Mouse (Mus musculus): Measurements from ENCODE around the gene Rsph3a. TPM values are rescaled to one million over a fixed set of nuclear protein-coding genes. Genes with fewer than 3 reads are reported as not detected.
A peak's percentile ranks its signal among the peaks of the same experiment; 100 is the strongest.
"Not testable (repeated sequence)": the region's sequence is repeated elsewhere in the genome, so short reads cannot be mapped to it uniquely, and the experiment has no call there.

Rsph3a gene
- polyA plus RNA-seq, 1 experiment from 2014 or later = 65.3 TPM

GRCm38 (mm10) chr17:7927582-7928535, 17.6 kb upstream of the Rsph3a start:
- no peaks in the 10 kb centered on the region for H3K27me3 ChIP-seq (ENCODE audit: insufficient read depth, low read length)
- ATAC-seq (ENCODE audit: low FRiP score, low TSS enrichment) = no peak
- H3K9ac ChIP-seq (replicated peaks; ENCODE audit: low read length) = no peak overlapping the region
- no peaks in the 10 kb centered on the region for H3K36me3 ChIP-seq (ENCODE audit: insufficient read depth, low read length)
- H3K4me2 ChIP-seq (replicated peaks; ENCODE audit: low read depth, low read length) = no peak overlapping the region
- H3K27ac ChIP-seq (ENCODE audit: low read length) = no peak overlapping the region
- H3K9me3 ChIP-seq (ENCODE audit: low read length) = no peaks in the 10 kb centered on the region
- WGBS = 72% methylated on average over 24 of the region's 24 CpGs
- H3K4me3 ChIP-seq (ENCODE audit: low read length) = no peak overlapping the region
- H3K4me1 ChIP-seq (ENCODE audit: insufficient read depth, low read length) = peaks cover 12% of the 10 kb centered on the region

DNA sequence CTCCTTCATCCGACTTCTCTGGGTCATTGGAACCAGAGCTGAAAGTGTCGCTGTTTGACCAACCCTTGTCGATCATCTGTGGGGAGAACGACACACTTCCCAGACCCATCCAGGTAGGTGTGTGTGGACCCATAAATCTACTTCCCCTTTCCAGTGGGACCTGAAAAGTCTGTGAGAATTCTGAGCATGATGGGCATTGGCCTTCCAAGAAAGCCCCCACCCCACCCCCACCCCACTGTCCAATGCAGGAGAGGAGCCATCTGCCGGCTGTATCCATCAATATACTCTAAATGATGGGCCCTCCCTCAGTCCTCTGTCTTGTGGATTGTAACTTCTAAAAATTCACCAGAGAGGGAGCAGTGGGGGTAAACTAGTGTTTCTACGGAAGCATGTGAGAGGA, 16.8 kb upstream of the Rsph3a start:
- ATAC-seq (ENCODE audit: low FRiP score, low TSS enrichment) = no peak
- H3K36me3 ChIP-seq (ENCODE audit: insufficient read depth, low read length) = no peaks in the 10 kb centered on the region
- 82% methylated on average over 6 of the region's 6 CpGs for WGBS

GRCm38 (mm10) chr17:7929279-7929678, 16.1 kb upstream of the Rsph3a start:
- ATAC-seq (ENCODE audit: low FRiP score, low TSS enrichment) = no peak
- WGBS = 41% methylated on average over 8 of the region's 8 CpGs

More for the DNA sequence above, 16.8 kb upstream of the Rsph3a start:
- H3K27me3 ChIP-seq (ENCODE audit: insufficient read depth, low read length) = no peaks in the 10 kb centered on the region
- H3K4me1 ChIP-seq (ENCODE audit: insufficient read depth, low read length) = peaks cover 12% of the 10 kb centered on the region
- H3K4me2 ChIP-seq (replicated peaks; ENCODE audit: low read depth, low read length) = no peak overlapping the region
- no peak overlapping the region for H3K9ac ChIP-seq (replicated peaks; ENCODE audit: low read length)
- no peak overlapping the region for H3K4me3 ChIP-seq (ENCODE audit: low read length)
- no peaks in the 10 kb centered on the region for H3K9me3 ChIP-seq (ENCODE audit: low read length)
- no peak overlapping the region for H3K27ac ChIP-seq (ENCODE audit: low read length)

DNA sequence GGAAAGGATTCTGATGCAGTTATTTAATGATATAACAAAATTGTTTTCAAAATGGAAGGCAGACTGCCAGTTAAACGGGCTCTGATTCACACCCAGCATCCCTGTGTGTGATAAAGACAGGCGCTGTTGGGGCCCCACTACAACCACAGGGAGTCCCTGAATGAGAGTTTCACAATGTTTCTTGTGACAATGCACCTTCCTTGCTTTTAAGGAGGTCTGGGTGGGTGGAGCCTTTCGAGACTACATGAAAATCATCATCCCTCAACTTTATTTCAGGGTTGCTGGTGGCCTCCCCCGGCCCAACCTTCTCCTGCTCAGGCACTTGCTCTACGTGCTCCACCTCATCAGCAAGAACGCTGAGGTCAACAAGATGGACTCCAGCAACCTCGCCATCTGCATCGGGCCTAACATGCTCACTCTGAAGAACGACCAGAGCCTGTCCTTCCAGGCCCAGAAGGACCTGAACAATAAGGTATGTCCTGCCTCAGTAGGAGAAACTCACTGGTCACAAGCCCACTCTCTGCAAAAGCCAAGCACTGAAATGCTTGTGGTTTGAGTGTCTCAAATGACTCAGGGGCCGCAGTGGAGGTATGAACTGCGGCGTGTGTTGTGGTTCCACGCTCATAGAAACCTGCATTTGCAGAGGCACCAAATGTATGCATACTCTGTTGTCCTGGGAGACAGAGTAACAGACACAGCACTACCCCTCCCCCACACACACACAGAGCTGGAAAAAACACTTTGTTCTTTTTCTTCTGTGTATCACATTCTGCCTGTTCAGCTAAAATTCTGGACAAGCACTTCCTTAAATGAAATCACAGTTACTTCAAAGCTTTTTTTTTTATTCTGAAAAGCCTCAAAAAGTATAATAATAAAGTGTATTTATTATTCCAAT, 14.1 kb upstream of the Rsph3a start:
- H3K4me2 ChIP-seq (replicated peaks; ENCODE audit: low read depth, low read length) = no peak overlapping the region
- no peak overlapping the region for H3K27ac ChIP-seq (ENCODE audit: low read length)
- ATAC-seq (ENCODE audit: low FRiP score, low TSS enrichment) = no peak
- 79% methylated on average over 13 of the region's 13 CpGs for WGBS
- peaks cover 5% of the 10 kb centered on the region for H3K4me1 ChIP-seq (ENCODE audit: insufficient read depth, low read length)
- no peaks in the 10 kb centered on the region for H3K9me3 ChIP-seq (ENCODE audit: low read length)
- no peaks in the 10 kb centered on the region for H3K27me3 ChIP-seq (ENCODE audit: insufficient read depth, low read length)
- no peaks in the 10 kb centered on the region for H3K36me3 ChIP-seq (ENCODE audit: insufficient read depth, low read length)
- H3K4me3 ChIP-seq (ENCODE audit: low read length) = no peak overlapping the region
- no peak overlapping the region for H3K9ac ChIP-seq (replicated peaks; ENCODE audit: low read length)

More at GRCm38 (mm10) chr17:7929279-7929678, 16.1 kb upstream of the Rsph3a start:
- Histone ChIP-seq H3K4me1 (ENCODE audit: insufficient read depth, low read length) (peaks cover 12% of the 10 kb centered on the region), H3K9ac (replicated peaks; ENCODE audit: low read length) (no peak overlapping the region), H3K4me3 (ENCODE audit: low read length) (no peak overlapping the region), H3K36me3 (ENCODE audit: insufficient read depth, low read length) (no peaks in the 10 kb centered on the region), H3K9me3 (ENCODE audit: low read length) (no peaks in the 10 kb centered on the region), H3K27ac (ENCODE audit: low read length) (no peak overlapping the region), H3K27me3 (ENCODE audit: insufficient read depth, low read length) (no peaks in the 10 kb centered on the region), H3K4me2 (replicated peaks; ENCODE audit: low read depth, low read length) (no peak overlapping the region)

DNA sequence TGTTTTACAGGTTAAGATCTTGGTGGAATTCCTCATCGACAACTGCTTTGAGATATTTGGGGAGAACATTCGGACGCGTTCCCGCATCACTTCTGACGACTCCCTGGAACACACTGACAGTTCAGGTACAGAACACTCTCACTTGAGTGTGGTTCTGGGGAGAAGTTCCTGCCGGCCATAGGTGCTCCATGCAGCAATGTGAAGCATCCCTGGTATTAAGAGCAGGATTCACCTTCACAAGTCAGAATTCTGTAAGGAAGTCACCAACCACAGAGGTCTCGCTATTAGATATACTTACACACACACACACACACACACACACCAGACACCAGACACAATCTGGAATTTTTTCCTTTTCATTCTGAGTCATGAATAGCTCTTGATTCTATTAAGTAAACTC, 13.3 kb upstream of the Rsph3a start:
- not testable (repeated sequence) for H3K9me3 ChIP-seq (ENCODE audit: low read length); H3K27me3 ChIP-seq (ENCODE audit: insufficient read depth, low read length); H3K36me3 ChIP-seq (ENCODE audit: insufficient read depth, low read length); H3K9ac ChIP-seq (replicated peaks; ENCODE audit: low read length); ATAC-seq (ENCODE audit: low FRiP score, low TSS enrichment); H3K27ac ChIP-seq (ENCODE audit: low read length); H3K4me2 ChIP-seq (replicated peaks; ENCODE audit: low read depth, low read length); H3K4me3 ChIP-seq (ENCODE audit: low read length); H3K4me1 ChIP-seq (ENCODE audit: insufficient read depth, low read length)
- WGBS = 47% methylated on average over 3 of the region's 8 CpGs

- Histone ChIP-seq H3K4me3 (ENCODE audit: low read length) (no peak overlapping the region), H3K4me2 (replicated peaks; ENCODE audit: low read depth, low read length) (no peak overlapping the region), H3K27me3 (ENCODE audit: insufficient read depth, low read length) (no peaks in the 10 kb centered on the region), H3K36me3 (ENCODE audit: insufficient read depth, low read length) (no peaks in the 10 kb centered on the region), H3K9me3 (ENCODE audit: low read length) (no peaks in the 10 kb centered on the region), H3K9ac (replicated peaks; ENCODE audit: low read length) (no peak overlapping the region), H3K4me1 (ENCODE audit: insufficient read depth, low read length) (0 out of 2 replicates have a peak, but pooled peaks cover under 1% of the 10 kb centered on the region), H3K27ac (ENCODE audit: low read length) (no peak overlapping the region)
- WGBS = 48% methylated on average over 8 of the region's 8 CpGs
- ATAC-seq (ENCODE audit: low FRiP score, low TSS enrichment) = no peak
Measured at GRCm38 (mm10) chr17:7939640-7940039, 5.8 kb upstream of the Rsph3a start.

GRCm38 (mm10) chr17:7946053-7946627, 726 bp downstream of the Rsph3a start:
- 0% methylated on average over 15 of the region's 27 CpGs for WGBS
- peak overlapping the region; percentile 56 for H3K4me3 ChIP-seq (ENCODE audit: low read length)
- not testable (repeated sequence) for H3K27me3 ChIP-seq (ENCODE audit: insufficient read depth, low read length); H3K36me3 ChIP-seq (ENCODE audit: insufficient read depth, low read length); H3K27ac ChIP-seq (ENCODE audit: low read length); H3K4me1 ChIP-seq (ENCODE audit: insufficient read depth, low read length); H3K9me3 ChIP-seq (ENCODE audit: low read length)
- H3K4me2 ChIP-seq (replicated peaks; ENCODE audit: low read depth, low read length) = peak overlapping the region; percentile 62
- peak overlapping the region; percentile 63 for H3K9ac ChIP-seq (replicated peaks; ENCODE audit: low read length)
- ATAC-seq (ENCODE audit: low FRiP score, low TSS enrichment) = peak; percentile 75

GRCm38 (mm10) chr17:7951333-7951732, 5.9 kb downstream of the Rsph3a start:
- not testable (repeated sequence) for H3K9me3 ChIP-seq (ENCODE audit: low read length); ATAC-seq (ENCODE audit: low FRiP score, low TSS enrichment); H3K4me1 ChIP-seq (ENCODE audit: insufficient read depth, low read length); H3K27ac ChIP-seq (ENCODE audit: low read length); H3K27me3 ChIP-seq (ENCODE audit: insufficient read depth, low read length); H3K36me3 ChIP-seq (ENCODE audit: insufficient read depth, low read length); H3K9ac ChIP-seq (replicated peaks; ENCODE audit: low read length); H3K4me3 ChIP-seq (ENCODE audit: low read length); H3K4me2 ChIP-seq (replicated peaks; ENCODE audit: low read depth, low read length)
- no CpG with 5 or more reads among the region's 4 CpGs for WGBS

DNA sequence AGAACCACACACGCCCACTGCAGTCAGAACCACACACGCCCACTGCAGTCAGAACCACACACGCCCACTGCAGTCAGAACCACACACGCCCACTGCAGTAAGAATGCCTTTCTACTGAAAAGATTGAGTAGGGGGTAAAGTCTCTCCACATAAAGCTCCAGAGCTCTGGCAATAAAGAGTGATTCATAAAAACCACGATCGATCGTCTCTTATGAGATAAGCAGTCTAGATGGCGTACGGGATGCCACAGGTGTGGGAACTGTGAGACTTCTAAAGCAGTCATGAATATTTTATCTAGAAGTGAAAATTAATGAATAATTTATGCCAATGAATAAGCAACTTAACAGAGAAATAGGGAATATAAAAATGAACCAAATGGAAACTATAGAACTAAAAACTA, 11.8 kb downstream of the Rsph3a start:
- H3K4me2 ChIP-seq (replicated peaks; ENCODE audit: low read depth, low read length); H3K9ac ChIP-seq (replicated peaks; ENCODE audit: low read length); H3K4me3 ChIP-seq (ENCODE audit: low read length); H3K27ac ChIP-seq (ENCODE audit: low read length); H3K27me3 ChIP-seq (ENCODE audit: insufficient read depth, low read length); H3K4me1 ChIP-seq (ENCODE audit: insufficient read depth, low read length); H3K36me3 ChIP-seq (ENCODE audit: insufficient read depth, low read length); ATAC-seq (ENCODE audit: low FRiP score, low TSS enrichment); H3K9me3 ChIP-seq (ENCODE audit: low read length): not testable (repeated sequence)
- WGBS = 90% methylated on average over 7 of the region's 9 CpGs
